Comparison of ENCODE assay signal across 30 mouse cellular contexts in the genomic region with DNA sequence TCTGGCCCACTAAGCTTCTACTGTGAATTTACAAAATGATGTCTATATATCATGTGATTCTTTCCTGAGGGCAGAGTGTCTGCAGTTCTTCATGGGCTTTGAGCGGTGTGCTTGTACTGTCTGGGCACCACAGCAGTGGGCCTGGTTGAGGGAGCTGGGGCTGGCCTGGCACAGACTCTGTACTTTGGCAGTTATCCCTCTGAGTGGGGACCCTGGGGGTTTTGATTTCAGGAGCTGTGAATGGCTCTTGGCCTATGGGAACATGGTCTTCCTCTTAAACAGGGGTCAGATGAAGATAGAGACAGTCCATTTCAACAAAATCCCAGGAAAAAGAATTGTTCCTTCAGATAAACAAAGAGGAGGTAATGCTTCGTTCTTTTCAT. TPM values are rescaled to one million over a fixed set of nuclear protein-coding genes. Genes with fewer than 3 reads are reported as not detected.
DNase-seq lines count a peak whose midpoint lies in the region; TF ChIP-seq lines count a peak whose summit lies in the region.
"Had no signal": no experiment of that assay in that cellular context is flagged by ENCODE, and none has a peak within 500 bp of the region (broad histone marks: within the 10 kb centered on the region; RNA-seq: fewer than 3 reads in every experiment).

No protein-coding gene starts in this region.

- TF ChIP-seq POLR2A in embryonic fibroblast, embryonic 13.5 days (IDR thresholded peaks at IDR 0.05; ENCODE audit: low read depth, low read length), result no peak
- TF ChIP-seq POLR2A in myocyte (IDR thresholded peaks at IDR 0.05; ENCODE audit: insufficient read length, low read depth), result no peak

- H3K36me3 ChIP-seq in myocyte (ENCODE audit: control insufficient read depth, insufficient read depth), result no peaks in the 10 kb centered on the region
- H3K36me3 ChIP-seq: embryonic facial prominence, embryonic 12.5 days; embryonic facial prominence, embryonic 15.5 days; forebrain, embryonic 12.5 days; forebrain, embryonic 15.5 days; heart, embryonic 13.5 days had no signal

- H3K27me3 ChIP-seq in myocyte (ENCODE audit: control insufficient read depth, insufficient read depth, insufficient read length), result no peaks in the 10 kb centered on the region
- H3K27me3 ChIP-seq: embryonic facial prominence, embryonic 12.5 days; embryonic facial prominence, embryonic 15.5 days; forebrain, embryonic 12.5 days; forebrain, embryonic 15.5 days; heart, embryonic 13.5 days had no signal

- no peak overlapping the region for H3ac ChIP-seq in myocyte (ENCODE audit: control insufficient read depth, insufficient read length)

- H3K27ac ChIP-seq in embryonic fibroblast, embryonic 13.5 days (ENCODE audit: insufficient read depth, low read length), result peak overlapping the region; percentile 74
- H3K27ac ChIP-seq: embryonic facial prominence, embryonic 12.5 days; embryonic facial prominence, embryonic 15.5 days; forebrain, embryonic 12.5 days; forebrain, embryonic 15.5 days; heart, embryonic 13.5 days; hindbrain, embryonic 14.5 days; hindbrain, postnatal 0 days had no signal

- TF ChIP-seq CTCF in embryonic fibroblast, embryonic 13.5 days (IDR thresholded peaks at IDR 0.05; ENCODE audit: borderline replicate concordance, insufficient read depth, low read length), result no peak

- peak overlapping the region; percentile 25 for H3K4me2 ChIP-seq in myocyte (ENCODE audit: low read depth)
- H3K4me2 ChIP-seq: embryonic facial prominence, embryonic 12.5 days; embryonic facial prominence, embryonic 15.5 days; forebrain, embryonic 12.5 days; forebrain, embryonic 15.5 days; heart, embryonic 13.5 days; hindbrain, embryonic 14.5 days had no signal

- intact Hi-C loops in left cerebral cortex, postnatal 4 days (cut with DNase I), result no loop called here

- H3K4me3 ChIP-seq in embryonic fibroblast, embryonic 13.5 days (ENCODE audit: insufficient read depth, low read length), result no peak overlapping the region
- no peak overlapping the region for H3K4me3 ChIP-seq in myocyte
- H3K4me3 ChIP-seq: embryonic facial prominence, embryonic 12.5 days; embryonic facial prominence, embryonic 15.5 days; erythroblast, embryonic 14.5 days; forebrain, embryonic 12.5 days; forebrain, embryonic 15.5 days; heart, embryonic 13.5 days had no signal

- H3K4me1 ChIP-seq in embryonic fibroblast, embryonic 13.5 days (ENCODE audit: control insufficient read depth, insufficient read depth, low read length), result no peaks in the 10 kb centered on the region
- H3K4me1 ChIP-seq: embryonic facial prominence, embryonic 12.5 days; embryonic facial prominence, embryonic 15.5 days; forebrain, embryonic 15.5 days; heart, embryonic 13.5 days had no signal

- peak; percentile 17 to 19 for DNase-seq in cerebellum, postnatal 14 days
- DNase-seq in cerebellum, adult 11-12 months, result no peak
- peak; percentile 58 for DNase-seq in left cerebral cortex, postnatal 4 days
- DNase-seq in left cerebral cortex, adult 18-20 months (ENCODE audit: low spot score in 2 of 2), result no peak
- DNase-seq: adrenal gland, adult 8-10 months; adrenal gland, postnatal 36 days; cerebellum, adult 2 months; cerebellum, postnatal 25 days; gastrocnemius, postnatal 25 days; heart, postnatal 4 days had no signal

- no peaks in the 10 kb centered on the region for H3K79me2 ChIP-seq in myocyte (ENCODE audit: control insufficient read depth, insufficient read depth)

TF ChIP-seq in myocyte, 11 proteins besides CTCF, POLR2A, EP300 and RAD21:
- TF ChIP-seq TCF12 (IDR thresholded peaks at IDR 0.05; ENCODE audit: insufficient read depth, poor library complexity, severe bottlenecking) (no peak), SRF (IDR thresholded peaks at IDR 0.05; ENCODE audit: control insufficient read depth, insufficient read length, low read depth) (no peak), POLR2AphosphoS2 (IDR thresholded peaks at IDR 0.05; ENCODE audit: insufficient read length, low read depth) (no peak), E2F4 (IDR thresholded peaks at IDR 0.05; ENCODE audit: insufficient read depth) (no peak), REST (IDR thresholded peaks at IDR 0.05; ENCODE audit: insufficient read depth, insufficient read length) (no peak), TCF3 (IDR thresholded peaks at IDR 0.05; ENCODE audit: insufficient read length, low read depth) (no peak), MYOG (IDR thresholded peaks at IDR 0.05; ENCODE audit: control insufficient read depth in 1 of 3, insufficient read depth in 1 of 3, insufficient read length in 2 of 3, low read depth in 2 of 3) (no peak), MYOD1 (IDR thresholded peaks at IDR 0.05; ENCODE audit: control insufficient read depth in 1 of 3, insufficient read length in 2 of 3, low read depth in 2 of 3) (no peak), USF1 (IDR thresholded peaks at IDR 0.05; ENCODE audit: low read depth) (no peak), MAX (IDR thresholded peaks at IDR 0.05; ENCODE audit: low read depth) (no peak), CEBPB (IDR thresholded peaks at IDR 0.05; ENCODE audit: insufficient read depth, poor library complexity, severe bottlenecking) (no peak)

RNA-seq across cellular contexts. Expression of a gene that starts 14.5 kb away (rescaled TPM):
- total RNA-seq in left cerebral cortex, postnatal 4 days (2021), result not detected
- not detected for total RNA-seq in left cerebral cortex, adult 18-20 months (2021)
- polyA plus RNA-seq in embryonic fibroblast, embryonic 13.5 days (2011; ENCODE audit: insufficient read length, low read depth, missing spikeins), result 0.21 TPM in 1 of 2 replicates, not detected in the other
- polyA plus RNA-seq in myocyte (2012; fragmentation: generic; extraction: Trizol), result 3.1 TPM
- total RNA-seq: adrenal gland, adult 8-10 months; adrenal gland, postnatal 36 days; common myeloid progenitor, adult 5-6 weeks; gastrocnemius, adult 8-10 months; gastrocnemius, postnatal 25 days; heart, adult 8-10 months; heart, postnatal 14 days; hindbrain, postnatal 0 days; MEL had no signal
- polyA plus RNA-seq: CD4-positive, CD25-positive, alpha-beta regulatory T cell, adult 4 months; cerebellum, adult 2 months; embryonic facial prominence, embryonic 12.5 days; embryonic facial prominence, embryonic 15.5 days; erythroblast, embryonic 14.5 days; forebrain, embryonic 12.5 days; forebrain, embryonic 15.5 days; heart, embryonic 13.5 days; hindbrain, embryonic 11.5 days; inflammation-experienced regulatory T-cells, adult 6 months; intestine, embryonic 16.5 days had no signal

RNA-seq across cellular contexts. Expression of a gene that starts 45.8 kb away (rescaled TPM):
- 100 to 1,000 TPM; 794 to 803 TPM for total RNA-seq in left cerebral cortex, postnatal 4 days (2021)
- total RNA-seq in left cerebral cortex, adult 18-20 months (2021), result 100 to 1,000 TPM; 785 to 850 TPM
- polyA plus RNA-seq in embryonic fibroblast, embryonic 13.5 days (2011; ENCODE audit: insufficient read length, low read depth, missing spikeins), result 39.1 and 89.6 TPM in 2 replicates
- polyA plus RNA-seq in myocyte (2012; fragmentation: generic; extraction: Trizol), result 70.4 TPM
- total RNA-seq: common myeloid progenitor, adult 5-6 weeks; MEL had no signal
- polyA plus RNA-seq: erythroblast, embryonic 14.5 days had no signal

RNA-seq across cellular contexts. Expression of a gene that starts 59.2 kb away (rescaled TPM):
- under 1 TPM; 0.22 to 0.44 TPM for total RNA-seq in left cerebral cortex, postnatal 4 days (2021)
- under 1 TPM in 1 of 2 experiments, not detected in 1; 0.12 TPM for total RNA-seq in left cerebral cortex, adult 18-20 months (2021)
- polyA plus RNA-seq in embryonic fibroblast, embryonic 13.5 days (2011; ENCODE audit: insufficient read length, low read depth, missing spikeins), result 0.17 and 0.35 TPM in 2 replicates
- polyA plus RNA-seq in myocyte (2012; fragmentation: generic; extraction: Trizol), result 0.12 TPM
- total RNA-seq: adrenal gland, adult 8-10 months; gastrocnemius, adult 8-10 months; gastrocnemius, postnatal 25 days; hindbrain, postnatal 0 days had no signal
- polyA plus RNA-seq: CD4-positive, CD25-positive, alpha-beta regulatory T cell, adult 4 months; erythroblast, embryonic 14.5 days; heart, embryonic 16.5 days; hindbrain, embryonic 14.5 days; hindbrain, postnatal 0 days; inflammation-experienced regulatory T-cells, adult 6 months; intestine, embryonic 16.5 days had no signal

Comparison
In these comparisons a context has a peak if more than half of its experiments do, and no peak if none do; other contexts are left out.
1. DNase-seq: peak in cerebellum, postnatal 14 days (2 of 2) and left cerebral cortex, postnatal 4 days (single experiment); none in cerebellum, adult 11-12 months (single experiment) and left cerebral cortex, adult 18-20 months (0 of 2).